Mouse (Mus musculus): ENCODE measurements around the gene Irf2bpl. TPM values are rescaled to one million over a fixed set of nuclear protein-coding genes. Genes with fewer than 3 reads are reported as not detected.

Irf2bpl gene
- total and polyA plus RNA-seq, 3 experiments: 6.9 to 8.0 TPM; not detected in 1

DNA sequence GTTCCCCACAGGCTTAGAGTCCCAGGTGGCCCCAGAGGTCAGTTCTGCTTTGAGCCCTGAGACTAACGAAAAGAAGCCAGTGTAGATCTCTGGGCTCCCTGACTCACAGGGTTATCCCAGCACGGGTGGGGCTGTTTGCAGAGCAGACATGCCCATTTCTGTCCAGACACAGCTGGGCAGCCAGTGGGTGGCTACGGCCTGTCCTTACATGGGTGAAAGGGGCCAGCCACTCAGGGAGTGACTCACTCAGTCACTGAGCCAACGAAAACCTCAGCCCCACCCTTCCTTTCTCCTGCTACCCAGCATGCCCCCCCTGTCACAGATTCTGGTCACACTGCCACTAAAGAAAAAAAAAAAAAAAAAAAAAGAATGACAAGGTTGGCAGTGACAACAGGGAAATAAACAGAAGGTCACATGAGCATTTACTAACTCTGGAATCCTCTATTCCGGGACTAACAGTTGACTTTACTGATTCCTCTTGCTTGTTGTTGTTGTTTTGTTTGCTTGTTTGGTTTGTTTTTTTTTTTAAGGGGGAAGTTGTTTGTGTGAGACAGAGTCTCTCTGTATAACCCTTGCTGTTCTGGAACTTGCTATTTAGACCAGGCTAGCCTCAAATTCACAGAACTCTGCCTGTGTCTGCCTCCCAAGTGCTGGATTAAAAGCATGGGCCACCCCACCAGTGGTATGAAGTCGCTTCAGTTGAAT, 50.7 kb downstream of the Irf2bpl start:
- Histone ChIP-seq H3K36me3 (ENCODE audit: control insufficient read depth in 1 of 2, insufficient read depth in 2 of 2, low read length in 2 of 2) (peaks cover 0 to 33% of the 10 kb centered on the region in 2 experiments; a peak in 2 of 4 replicates), H3K27me3 (ENCODE audit: control insufficient read depth in 1 of 2, insufficient read depth in 2 of 2, low read length in 2 of 2) (no peaks in the 10 kb centered on the region), H3K9ac (ENCODE audit: control insufficient read depth, low read depth, low read length, poor library complexity, severe bottlenecking) (peak overlapping the region; percentile 54), H3K79me2 (ENCODE audit: control insufficient read depth, insufficient read depth, low read length, poor library complexity) (no peaks in the 10 kb centered on the region), H3K27ac (ENCODE audit: control insufficient read depth, low read depth, low read length) (peak overlapping the region; percentile 98), H3K9me3 (replicated peaks; ENCODE audit: insufficient read depth, low read length) (no peaks in the 10 kb centered on the region), H3K4me3 (ENCODE audit: control insufficient read depth in 1 of 2, insufficient read depth in 1 of 2, low read depth in 2 of 2, low read length in 2 of 2) (peak overlapping the region; percentile 3 to 23; a peak in 3 of 4 replicates), H3K4me1 (ENCODE audit: control insufficient read depth in 1 of 2, insufficient read depth in 2 of 2, low read length in 2 of 2) (peaks cover 26 to 51% of the 10 kb centered on the region in 2 experiments)
- DNase-seq (ENCODE audit: low read depth, low spot score): peak; percentile 85
- TF ChIP-seq POLR2AphosphoS5 (IDR thresholded peaks at IDR 0.05; ENCODE audit: borderline replicate concordance, low read depth, low read length): no peak
- peak; percentile 75; the same call in 1 of the 2 replicates for TF ChIP-seq BHLHE40 (IDR thresholded peaks at IDR 0.05; ENCODE audit: borderline replicate concordance, low read depth, low read length)
- no peak for TF ChIP-seq ZKSCAN1 (IDR thresholded peaks at IDR 0.05; ENCODE audit: low read depth, low read length)
- no peak for TF ChIP-seq GATA1 (IDR thresholded peaks at IDR 0.05; ENCODE audit: low read depth, low read length)
- no peak; the same call in 1 of the 2 replicates for TF ChIP-seq JUND (IDR thresholded peaks at IDR 0.05; ENCODE audit: low read depth, low read length)
- no peak for TF ChIP-seq UBTF (IDR thresholded peaks at IDR 0.05; ENCODE audit: borderline replicate concordance, insufficient read depth, low read depth, low read length)
- peak; percentile 16; the same call in 1 of the 2 replicates for TF ChIP-seq MXI1 (IDR thresholded peaks at IDR 0.05; ENCODE audit: low read depth, low read length)
- no peak for TF ChIP-seq MEF2A (IDR thresholded peaks at IDR 0.05; ENCODE audit: extremely low read depth, insufficient replicate concordance, low read depth, low read length, poor library complexity, severe bottlenecking)
- TF ChIP-seq CTCF (IDR thresholded peaks at IDR 0.05 in 2 of 3, conservative IDR thresholded peaks at IDR 0.05 in 1 of 3; ENCODE audit: control insufficient read depth in 1 of 3, insufficient read depth in 1 of 3, low read depth in 2 of 3, low read length in 3 of 3, poor library complexity in 1 of 3, severe bottlenecking in 1 of 3): no peak
- TF ChIP-seq TCF12 (IDR thresholded peaks at IDR 0.05; ENCODE audit: low read depth, low read length): peak; percentile 30; the same call in 1 of the 2 replicates
- TF ChIP-seq GABPA (IDR thresholded peaks at IDR 0.05; ENCODE audit: low read depth, low read length): no peak
- TF ChIP-seq CHD2 (IDR thresholded peaks at IDR 0.05; ENCODE audit: low read length): no peak
- no peak; the same call in none of the 2 replicates for TF ChIP-seq SIN3A (IDR thresholded peaks at IDR 0.05; ENCODE audit: low read length)
- no peak; the same call in none of the 2 replicates for TF ChIP-seq HCFC1 (IDR thresholded peaks at IDR 0.05; ENCODE audit: low read depth, low read length)
- TF ChIP-seq TAL1 (IDR thresholded peaks at IDR 0.05; ENCODE audit: low read length): no peak
- no peak for TF ChIP-seq MYB (IDR thresholded peaks at IDR 0.05; ENCODE audit: low read depth, low read length)
- TF ChIP-seq USF1 (IDR thresholded peaks at IDR 0.05; ENCODE audit: low read depth, low read length): peak; percentile 90
- TF ChIP-seq ELF1 (IDR thresholded peaks at IDR 0.05; ENCODE audit: low read depth, low read length): no peak
- no peak for TF ChIP-seq CHD1 (IDR thresholded peaks at IDR 0.05; ENCODE audit: low read depth, low read length)
- peak; percentile 56 for TF ChIP-seq MAX (IDR thresholded peaks at IDR 0.05; ENCODE audit: low read length)
- TF ChIP-seq POLR2A (IDR thresholded peaks at IDR 0.05; ENCODE audit: control insufficient read depth in 1 of 2, insufficient read depth in 1 of 2, low read depth in 1 of 2, low read length in 2 of 2, poor library complexity in 1 of 2): no peak
- TF ChIP-seq E2F4 (IDR thresholded peaks at IDR 0.05; ENCODE audit: borderline replicate concordance, low read depth, low read length): no peak
- no peak for TF ChIP-seq MYC (IDR thresholded peaks at IDR 0.05; ENCODE audit: low read depth, low read length)
- peak; percentile 87 for TF ChIP-seq ETS1 (IDR thresholded peaks at IDR 0.05; ENCODE audit: low read depth, low read length)
- TF ChIP-seq ZC3H11A (IDR thresholded peaks at IDR 0.05; ENCODE audit: low read depth, low read length): no peak
- no peak for TF ChIP-seq SMC3 (IDR thresholded peaks at IDR 0.05; ENCODE audit: low read depth, low read length)
- no peak for TF ChIP-seq POLR2AphosphoS2 (IDR thresholded peaks at IDR 0.05; ENCODE audit: low read length)
- peak; percentile 68 for TF ChIP-seq MAZ (IDR thresholded peaks at IDR 0.05; ENCODE audit: low read depth, low read length)
- no peak for TF ChIP-seq ZMIZ1 (IDR thresholded peaks at IDR 0.05; ENCODE audit: low read depth, low read length)
- peak; percentile 36; the same call in 1 of the 2 replicates for TF ChIP-seq RCOR1 (IDR thresholded peaks at IDR 0.05; ENCODE audit: low read depth, low read length)
- TF ChIP-seq EP300 (IDR thresholded peaks at IDR 0.05; ENCODE audit: low read depth in 1 of 2, low read length in 2 of 2): peak; percentile 26 to 68; a peak in 3 of 4 replicates
- TF ChIP-seq NELFE (IDR thresholded peaks at IDR 0.05; ENCODE audit: low read depth, low read length): 0 out of 2 replicates have a peak, but pooled peaks have one; percentile 19
- TF ChIP-seq TBP (IDR thresholded peaks at IDR 0.05; ENCODE audit: low read depth, low read length): no peak
- peak in 1 of 2 experiments; percentile 48; a peak in 1 of 4 replicates for TF ChIP-seq USF2 (IDR thresholded peaks at IDR 0.05; ENCODE audit: borderline replicate concordance in 1 of 2, insufficient read depth in 1 of 2, low read depth in 1 of 2, low read length in 2 of 2)
- TF ChIP-seq MAFK (IDR thresholded peaks at IDR 0.05; ENCODE audit: borderline replicate concordance, low read depth, low read length): no peak
- no peak for TF ChIP-seq NRF1 (IDR thresholded peaks at IDR 0.05; ENCODE audit: insufficient read depth, low read depth, low read length, poor library complexity, severe bottlenecking)

Data from MEL (cell line).